Mouse (Mus musculus) stomach, embryonic 16.5 days (tissue): ENCODE data around the gene Icam1. TPM values are rescaled to one million over a fixed set of nuclear protein-coding genes. Genes with fewer than 3 reads are reported as not detected.
A peak's percentile ranks its signal among the peaks of the same experiment; 100 is the strongest.

ENCODE experiments used
- ATAC-seq: fragments of 200-750 bp; cut with Nextera tagmentation; 2 replicates; pipeline ENCODE4 v1.8.0; 2017; ENCODE audit warnings: moderate number of reproducible peaks, moderate TSS enrichment; ENCODE audit not compliant: insufficient read depth, low FRiP score
- H3K27ac ChIP-seq: fragments of 300-500 bp; sonication (generic); 2 replicates; pipeline ENCODE4 v1.5.1; 2014; ENCODE audit warnings: low read length
- H3K27me3 ChIP-seq: fragments of 300-500 bp; sonication (generic); 2 replicates; pipeline ENCODE4 v1.6.1; 2014; ENCODE audit warnings: low read length, control low read depth, mixed read lengths; ENCODE audit not compliant: control insufficient read depth, insufficient read depth
- H3K36me3 ChIP-seq: fragments of 300-500 bp; sonication (generic); 2 replicates; pipeline ENCODE4 v1.6.1; 2014; ENCODE audit warnings: low read length; ENCODE audit not compliant: control insufficient read depth, insufficient read depth
- H3K4me1 ChIP-seq: fragments of 300-500 bp; sonication (generic); 2 replicates; pipeline ENCODE4 v1.6.1; 2014; ENCODE audit warnings: low read length, control low read depth, mixed read lengths; ENCODE audit not compliant: control insufficient read depth, insufficient read depth
- H3K4me2 ChIP-seq: fragments of 300-500 bp; sonication (generic); 2 replicates; pipeline ENCODE4 v1.6.1; 2014; ENCODE audit warnings: low read depth, low read length, mixed read lengths
- H3K4me3 ChIP-seq: fragments of 300-500 bp; sonication (generic); replicated peaks from 2 replicates; pipeline ENCODE4 v1.5.1; 2014; ENCODE audit warnings: mild to moderate bottlenecking, low read length
- H3K9ac ChIP-seq: fragments of 300-500 bp; sonication (generic); 2 replicates; pipeline ENCODE4 v1.6.1; 2014; ENCODE audit warnings: low read length
- H3K9me3 ChIP-seq: fragments of 300-500 bp; sonication (generic); replicated peaks from 2 replicates; pipeline ENCODE4 v1.6.1; 2016; ENCODE audit warnings: low read length, control low read depth; ENCODE audit not compliant: control insufficient read depth
- WGBS: fragments of 180-500 bp; shearing (Covaris S2); extraction: QIAGEN DNeasy Blood & Tissue Kit; methylation state at CpG from one replicate; pipeline ENCODE4 v1.1.7; 2014; 5-methylcytosine and 5-hydroxymethylcytosine counted together
- microRNA counts: library from miRNA; unstranded; fragments of <30 nt; microRNA quantifications from one replicate; lab custom pipeline; 2016
- microRNA-seq: library from miRNA; unstranded; fragments of <30 nt; microRNA quantifications from one replicate; pipeline ENCODE4, GENCODE M21; 2016
- polyA plus RNA-seq: library from polyadenylated mRNA; unstranded; fragments of >200 nt; fragmentation: Nextera tagmentation; extraction: Ambion mirVana; gene quantifications from 2 replicates; pipeline ENCODE4 v1.2.1, GENCODE M21; 2015

Icam1 gene
- polyA plus RNA-seq, 1 experiment from 2014 or later, result 15.0 TPM

DNA sequence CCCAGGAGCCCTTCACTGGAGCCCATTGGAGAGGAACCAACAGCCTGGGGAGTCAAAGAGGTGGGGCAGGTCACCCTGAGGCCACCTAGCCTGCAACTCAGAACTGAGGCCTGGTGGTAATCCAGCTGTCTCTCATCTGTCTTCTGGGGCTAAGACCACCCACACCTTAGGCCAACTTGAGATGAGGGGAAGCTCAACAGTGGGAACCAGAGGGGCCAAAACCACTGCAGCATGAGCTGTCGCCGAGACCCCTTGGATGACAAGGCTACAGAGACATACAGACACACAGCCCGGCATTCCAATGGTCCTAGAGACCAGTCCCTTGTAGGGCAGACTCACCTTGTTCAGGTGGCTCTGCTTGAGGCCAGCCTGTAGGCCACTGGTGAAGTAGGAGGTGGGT is 59.8 kb downstream of the Icam1 start:
- ATAC-seq, result no peak
- Histone ChIP-seq H3K9ac (no peak overlapping the region), H3K4me1 (peaks cover 6% of the 10 kb centered on the region), H3K4me3 (no peak overlapping the region), H3K9me3 (no peaks in the 10 kb centered on the region), H3K36me3 (peaks cover 44% of the 10 kb centered on the region), H3K27ac (no peak overlapping the region), H3K4me2 (no peak overlapping the region), H3K27me3 (no peaks in the 10 kb centered on the region)
- 85% methylated on average over 3 of the region's 3 CpGs for WGBS

MicroRNAs encoded within 50 kb of the gene (microRNA counts, 519-probe panel; counts per million panel counts)
- 2,861 counts per million, percentile 65 among the panel's probes with 10 or more counts for microRNA mmu-miR-1900 (lab: Ali Mortazavi, UCI)

Small RNAs within 50 kb of the gene (microRNA-seq; reads per million reads assigned to microRNA genes)
- gene Mir1900 (not detected), gene Mir7082 (not detected)

Other genes with a start within 250 kb of the Icam1 start
- 3.1 and 3.3 TPM in 2 replicates for gene Col5a3, start 200.9 kb upstream of the Icam1 start, polyA plus RNA-seq
- not detected in 2 replicates for gene Rdh8, start 197.5 kb upstream of the Icam1 start, polyA plus RNA-seq
- gene A230050P20Rik, start 147.3 kb upstream of the Icam1 start, polyA plus RNA-seq, result 14.2 and 16.8 TPM in 2 replicates
- 8.2 and 9.1 TPM in 2 replicates for gene Angptl6, start 136.3 kb upstream of the Icam1 start, polyA plus RNA-seq
- gene Ppan, start 127.8 kb upstream of the Icam1 start, polyA plus RNA-seq, result 74.6 and 77.5 TPM in 2 replicates
- 272 and 293 TPM in 2 replicates for gene Eif3g, start 117.4 kb upstream of the Icam1 start, polyA plus RNA-seq
- 75.5 and 75.7 TPM in 2 replicates for gene Dnmt1, start 56.1 kb upstream of the Icam1 start, polyA plus RNA-seq
- 38.2 and 39.9 TPM in 2 replicates for gene S1pr2, start 39.2 kb upstream of the Icam1 start, polyA plus RNA-seq
- gene Mrpl4, start 13.2 kb upstream of the Icam1 start, polyA plus RNA-seq, result 131 and 141 TPM in 2 replicates
- 5.9 and 8.6 TPM in 2 replicates for gene Icam4, start 13.4 kb downstream of the Icam1 start, polyA plus RNA-seq
- 0.14 and 0.15 TPM in 2 replicates for gene Icam5, start 16.1 kb downstream of the Icam1 start, polyA plus RNA-seq
- 0.46 and 0.89 TPM in 2 replicates for gene Zglp1, start 51.1 kb downstream of the Icam1 start, polyA plus RNA-seq
- gene Gm49373, start 57.1 kb downstream of the Icam1 start, polyA plus RNA-seq, result 0.26 and 0.49 TPM in 2 replicates
- gene Fdx1l, start 57.6 kb downstream of the Icam1 start, polyA plus RNA-seq, result 48.7 and 49.7 TPM in 2 replicates
- gene Gm38431, start 76.0 kb downstream of the Icam1 start, polyA plus RNA-seq, result 1.2 and 2.1 TPM in 2 replicates
- 40.3 and 40.8 TPM in 2 replicates for gene Raver1, start 76.0 kb downstream of the Icam1 start, polyA plus RNA-seq
- 16.7 and 18.2 TPM in 2 replicates for gene Tyk2, start 115.3 kb downstream of the Icam1 start, polyA plus RNA-seq
- 250 TPM in 2 replicates for gene Cdc37, start 134.0 kb downstream of the Icam1 start, polyA plus RNA-seq
- 4.7 TPM in 2 replicates for gene Pde4a, start 149.7 kb downstream of the Icam1 start, polyA plus RNA-seq
- gene Keap1, start 223.4 kb downstream of the Icam1 start, polyA plus RNA-seq, result 52.5 and 56.4 TPM in 2 replicates
- 1.8 and 2.0 TPM in 2 replicates for gene S1pr5, start 232.5 kb downstream of the Icam1 start, polyA plus RNA-seq
- 53.3 and 55.7 TPM in 2 replicates for gene Atg4d, start 249.3 kb downstream of the Icam1 start, polyA plus RNA-seq